Comparison of ENCODE assay signal across 14 mouse cellular contexts in the genomic region with DNA sequence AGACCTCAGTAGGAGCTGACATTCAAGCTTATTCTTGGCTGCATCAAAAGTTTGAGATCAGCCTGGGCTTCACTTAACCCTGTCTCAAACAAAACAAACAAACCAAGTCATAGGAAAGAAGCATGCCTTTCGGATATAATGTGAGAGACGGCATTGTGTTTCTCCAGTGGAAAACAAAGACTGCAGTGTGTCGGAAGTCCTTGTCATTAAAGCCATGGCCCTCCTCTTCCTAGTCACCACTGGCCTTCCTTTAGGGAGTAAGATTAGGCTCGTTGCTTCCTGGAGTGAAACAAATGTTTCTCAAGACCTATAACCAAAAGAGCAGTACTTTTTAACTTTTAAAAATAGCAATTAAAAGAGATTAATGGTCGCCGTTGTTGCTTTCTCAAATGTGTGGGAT. TPM values are rescaled to one million over a fixed set of nuclear protein-coding genes. Genes with fewer than 3 reads are reported as not detected.
A peak's percentile ranks its signal among the peaks of the same experiment; 100 is the strongest.
DNase-seq lines count a peak whose midpoint lies in the region; ATAC-seq and TF ChIP-seq lines count a peak whose summit lies in the region.
"Had no signal": no experiment of that assay in that cellular context is flagged by ENCODE, and none has a peak within 500 bp of the region (broad histone marks: within the 10 kb centered on the region; RNA-seq: fewer than 3 reads in every experiment).

No protein-coding gene starts in this region.

- ATAC-seq in forebrain, embryonic 12.5 days (ENCODE audit: low FRiP score), result no peak
- no peak for ATAC-seq in limb, embryonic 15.5 days (ENCODE audit: insufficient number of reproducible peaks, low FRiP score, low TSS enrichment, low read depth)
- ATAC-seq: forebrain, embryonic 13.5 days; midbrain, embryonic 16.5 days had no signal

- H3K4me1 ChIP-seq in forebrain, embryonic 10.5 days, result peaks cover 63% of the 10 kb centered on the region
- H3K4me1 ChIP-seq in forebrain, embryonic 12.5 days, result peaks cover 55% of the 10 kb centered on the region
- H3K4me1 ChIP-seq in limb, embryonic 15.5 days, result peaks cover 36% of the 10 kb centered on the region

- H3K4me3 ChIP-seq in forebrain, embryonic 10.5 days, result no peak overlapping the region
- H3K4me3 ChIP-seq in forebrain, embryonic 12.5 days (replicated peaks), result no peak overlapping the region
- no peak overlapping the region; the same call in 1 of the 2 replicates for H3K4me3 ChIP-seq in layer of hippocampus, adult 2 months
- no peak overlapping the region for H3K4me3 ChIP-seq in limb, embryonic 15.5 days
- H3K4me3 ChIP-seq: forebrain, embryonic 13.5 days; limb, embryonic 13.5 days had no signal

- H3K4me2 ChIP-seq in forebrain, embryonic 12.5 days, result no peak overlapping the region
- H3K4me2 ChIP-seq in limb, embryonic 15.5 days, result no peak overlapping the region
- H3K4me2 ChIP-seq: forebrain, embryonic 13.5 days; limb, embryonic 13.5 days had no signal

- WGBS in forebrain, embryonic 10.5 days, result 37% methylated on average over 6 of the region's 6 CpGs
- 36% methylated on average over 6 of the region's 6 CpGs for WGBS in forebrain, embryonic 12.5 days
- WGBS in limb, embryonic 15.5 days, result 65% methylated on average over 6 of the region's 6 CpGs

- DNase-seq in forebrain, embryonic 10.5 days (ENCODE audit: extremely low spot score, low spot score), result no peak
- DNase-seq in layer of hippocampus, adult 2 months (ENCODE audit: low spot score in 2 of 2), result no peak
- no peak for DNase-seq in layer of hippocampus, adult 18-20 months (ENCODE audit: low spot score in 2 of 2)
- DNase-seq in fat pad, adult 2 months (ENCODE audit: extremely low read depth, low read depth, low spot score), result peak; percentile 63
- no peak for DNase-seq in adrenal gland, postnatal 10 days
- DNase-seq in MN1 (ENCODE audit: low spot score), result no peak
- DNase-seq: adrenal gland, postnatal 25 days; gastrocnemius, postnatal 36 days had no signal

- TF ChIP-seq CTCF in layer of hippocampus, adult 2 months (conservative IDR thresholded peaks at IDR 0.05), result no peak

- 0 out of 2 replicates have a peak overlapping the region, but pooled peaks have one; percentile 25 for H3K27ac ChIP-seq in forebrain, embryonic 10.5 days
- H3K27ac ChIP-seq in forebrain, embryonic 12.5 days, result no peak overlapping the region
- peak overlapping the region; percentile 28; the same call in 1 of the 2 replicates for H3K27ac ChIP-seq in layer of hippocampus, adult 2 months
- H3K27ac ChIP-seq in limb, embryonic 15.5 days, result peak overlapping the region; percentile 61
- H3K27ac ChIP-seq: forebrain, embryonic 13.5 days had no signal

- no peak overlapping the region for H3K9ac ChIP-seq in forebrain, embryonic 12.5 days
- no peak overlapping the region for H3K9ac ChIP-seq in limb, embryonic 15.5 days
- H3K9ac ChIP-seq: forebrain, embryonic 13.5 days; limb, embryonic 13.5 days had no signal

- peaks cover 25% of the 10 kb centered on the region for H3K36me3 ChIP-seq in forebrain, embryonic 10.5 days (replicated peaks)
- peaks cover 7% of the 10 kb centered on the region; the same call in 1 of the 2 replicates for H3K36me3 ChIP-seq in forebrain, embryonic 12.5 days (replicated peaks)
- H3K36me3 ChIP-seq in limb, embryonic 15.5 days, result no peaks in the 10 kb centered on the region
- H3K36me3 ChIP-seq: limb, embryonic 13.5 days had no signal

- H3K9me3 ChIP-seq in forebrain, embryonic 10.5 days, result no peaks in the 10 kb centered on the region
- H3K9me3 ChIP-seq in forebrain, embryonic 12.5 days, result no peaks in the 10 kb centered on the region
- no peaks in the 10 kb centered on the region for H3K9me3 ChIP-seq in limb, embryonic 15.5 days
- H3K9me3 ChIP-seq: forebrain, embryonic 13.5 days; limb, embryonic 13.5 days had no signal

- no peaks in the 10 kb centered on the region for H3K27me3 ChIP-seq in forebrain, embryonic 10.5 days (ENCODE audit: poor library complexity, severe bottlenecking)
- no peaks in the 10 kb centered on the region for H3K27me3 ChIP-seq in forebrain, embryonic 12.5 days
- H3K27me3 ChIP-seq in limb, embryonic 15.5 days, result no peaks in the 10 kb centered on the region
- H3K27me3 ChIP-seq: forebrain, embryonic 13.5 days; limb, embryonic 13.5 days had no signal

RNA-seq across cellular contexts. Expression of gene Pxdn, which starts 13.6 kb away (rescaled TPM):
- polyA plus RNA-seq in forebrain, embryonic 10.5 days (2016; fragmentation: Nextera tagmentation; extraction: Ambion mirVana), result 72.1 and 80.4 TPM in 2 replicates
- 67.6 and 72.1 TPM in 2 replicates for polyA plus RNA-seq in forebrain, embryonic 12.5 days (2016; fragmentation: Nextera tagmentation; extraction: Ambion mirVana)
- 10 to 100 TPM; 77.9 to 78.1 TPM for total RNA-seq in layer of hippocampus, adult 2 months (2021)
- 10 to 100 TPM; 63.4 to 68.9 TPM for total RNA-seq in layer of hippocampus, adult 18-20 months (2021)
- polyA plus RNA-seq in limb, embryonic 15.5 days (2015; fragmentation: Nextera tagmentation; extraction: Ambion mirVana), result 103 and 110 TPM in 2 replicates
- total RNA-seq in adrenal gland, postnatal 10 days (2021), result 100 to 1,000 TPM in 1 of 2 experiments, 10 to 100 TPM in 1; 92.0 to 121 TPM
- total RNA-seq: MEL had no signal
